Mouse (Mus musculus) CH12.LX (cell line): Measurements from ENCODE around the gene Rpl36a. TPM values are rescaled to one million over a fixed set of nuclear protein-coding genes. Genes with fewer than 3 reads are reported as not detected.
A peak's percentile ranks its signal among the peaks of the same experiment; 100 is the strongest.

Experiments used
- DNase-seq: peaks from one replicate; pipeline ENCODE4 v3.0.0-alpha.2; 2013; ENCODE audit errors: extremely low read depth
- H3K27ac ChIP-seq: 2 replicates; pipeline ENCODE4 v1.5.1; 2012; ENCODE audit warnings: low read depth, mild to moderate bottlenecking, control low read depth, moderate library complexity; ENCODE audit not compliant: insufficient read depth
- H3K27me3 ChIP-seq: replicated peaks from 2 replicates; pipeline ENCODE3; 2012; ENCODE audit warnings: inconsistent platforms
- H3K36me3 ChIP-seq, 2 experiments: replicated peaks in 1 of 2; 2 replicates each; pipeline versions ENCODE3 to v1.6.1; 2012; ENCODE audit warnings: inconsistent platforms in 1 of 2, low read length in 1 of 2, mild to moderate bottlenecking in 1 of 2, mixed read lengths in 1 of 2, moderate library complexity in 1 of 2; ENCODE audit not compliant: control insufficient read depth in 1 of 2, insufficient read depth in 1 of 2
- H3K4me1 ChIP-seq, 2 experiments: 2 replicates each; pipeline ENCODE4 v1.6.1; 2012; ENCODE audit warnings: inconsistent platforms in 1 of 2, moderate library complexity in 1 of 2; ENCODE audit not compliant: insufficient read depth in 2 of 2, control insufficient read depth in 1 of 2
- H3K4me2 ChIP-seq: 2 replicates; pipeline ENCODE4 v1.6.1; 2012; ENCODE audit warnings: low read depth, mild to moderate bottlenecking, control low read depth; ENCODE audit not compliant: poor library complexity, insufficient read depth, severe bottlenecking
- H3K4me3 ChIP-seq, 3 experiments: fragments of 150-350 bp in 1 of 3; sonication (generic) in 1 of 3; replicated peaks in 1 of 3; 2 replicates each; pipeline versions ENCODE3 to v1.5.1; 2011 to 2012; ENCODE audit warnings: low read depth in 2 of 3, low read length in 2 of 3, mild to moderate bottlenecking in 2 of 3, moderate library complexity in 2 of 3, control low read depth in 1 of 3, improper control_type of control experiment in 1 of 3, inconsistent platforms in 1 of 3, mixed read lengths in 1 of 3; ENCODE audit not compliant: poor library complexity in 1 of 3
- H3K79me2 ChIP-seq: replicated peaks from 2 replicates; pipeline ENCODE4 v1.6.1; 2012; ENCODE audit warnings: mild to moderate bottlenecking, moderate library complexity; ENCODE audit not compliant: control insufficient read depth, poor library complexity, insufficient read depth, severe bottlenecking; ENCODE audit errors: extremely low read depth
- H3K9ac ChIP-seq: 2 replicates; pipeline ENCODE4 v1.6.1; 2012; ENCODE audit warnings: low read depth, mild to moderate bottlenecking, control low read depth, moderate library complexity; ENCODE audit not compliant: insufficient read depth
- H3K9me3 ChIP-seq: replicated peaks from 2 replicates; pipeline ENCODE3; 2012; ENCODE audit warnings: low read length, inconsistent platforms, mixed read lengths
- BHLHE40 ChIP-seq: IDR thresholded peaks from 2 replicates; pipeline ENCODE4 v1.6.1; 2011; ENCODE audit warnings: mild to moderate bottlenecking, low read depth, low read length, improper control_type of control experiment
- ELF1 ChIP-seq: IDR thresholded peaks from 2 replicates; pipeline ENCODE4 v1.6.1; 2014; ENCODE audit warnings: low read depth, mild to moderate bottlenecking, inconsistent platforms, low read length, improper control_type of control experiment
- ETS1 ChIP-seq: conservative IDR thresholded peaks from 2 replicates; pipeline ENCODE4 v1.6.1; 2012; ENCODE audit warnings: low read depth, mild to moderate bottlenecking, inconsistent platforms, low read length, improper control_type of control experiment, moderate library complexity
- GABPA ChIP-seq: IDR thresholded peaks from 2 replicates; pipeline ENCODE4 v1.6.1; 2012; ENCODE audit warnings: low read depth, low read length, improper control_type of control experiment, inconsistent platforms; ENCODE audit not compliant: insufficient replicate concordance
- IRF4 ChIP-seq: IDR thresholded peaks from 2 replicates; pipeline ENCODE4 v1.6.1; 2014; ENCODE audit warnings: low read depth, mild to moderate bottlenecking, inconsistent platforms, low read length, improper control_type of control experiment
- KAT2A ChIP-seq: IDR thresholded peaks from 2 replicates; pipeline ENCODE4 v1.6.1; 2012; ENCODE audit warnings: low read length, improper control_type of control experiment, inconsistent platforms; ENCODE audit not compliant: insufficient replicate concordance
- MAX ChIP-seq: IDR thresholded peaks from 2 replicates; pipeline ENCODE4 v1.6.1; 2011; ENCODE audit warnings: low read length, improper control_type of control experiment
- MAZ ChIP-seq: IDR thresholded peaks from 2 replicates; pipeline ENCODE4 v1.6.1; 2012; ENCODE audit warnings: low read depth, mild to moderate bottlenecking, inconsistent platforms, low read length, improper control_type of control experiment, moderate library complexity
- MXI1 ChIP-seq: IDR thresholded peaks from 2 replicates; pipeline ENCODE4 v1.6.1; 2011; ENCODE audit warnings: mild to moderate bottlenecking, low read depth, low read length, improper control_type of control experiment
- MYC ChIP-seq: IDR thresholded peaks from 2 replicates; pipeline ENCODE4 v1.6.1; 2011; ENCODE audit warnings: low read depth, mild to moderate bottlenecking, improper control_type of control experiment, low read length
- NELFE ChIP-seq: IDR thresholded peaks from 2 replicates; pipeline ENCODE4 v1.6.1; 2011; ENCODE audit warnings: low read depth, low read length, improper control_type of control experiment
- PAX5 ChIP-seq: IDR thresholded peaks from 2 replicates; pipeline ENCODE4 v1.6.1; 2012; ENCODE audit warnings: low read length, inconsistent platforms, mixed read lengths
- POLR2A ChIP-seq: IDR thresholded peaks from 2 replicates; pipeline ENCODE4 v1.6.1; 2011; ENCODE audit warnings: low read depth, mild to moderate bottlenecking, improper control_type of control experiment, low read length
- POLR2AphosphoS2 ChIP-seq: IDR thresholded peaks from 2 replicates; pipeline ENCODE4 v1.6.1; 2011; ENCODE audit warnings: low read depth, low read length, improper control_type of control experiment
- RCOR1 ChIP-seq: conservative IDR thresholded peaks from 2 replicates; pipeline ENCODE4 v1.6.1; 2012; ENCODE audit warnings: low read depth, mild to moderate bottlenecking, inconsistent platforms, low read length, improper control_type of control experiment
- SIN3A ChIP-seq: IDR thresholded peaks from 2 replicates; pipeline ENCODE4 v1.6.1; 2012; ENCODE audit warnings: low read length, improper control_type of control experiment, inconsistent platforms
- SMC3 ChIP-seq: IDR thresholded peaks from 2 replicates; pipeline ENCODE4 v1.6.1; 2011; ENCODE audit warnings: low read depth, low read length, improper control_type of control experiment
- TCF12 ChIP-seq: IDR thresholded peaks from 2 replicates; pipeline ENCODE4 v1.6.1; 2014; ENCODE audit warnings: low read depth, mild to moderate bottlenecking, inconsistent platforms, low read length, improper control_type of control experiment
- ZC3H11A ChIP-seq: IDR thresholded peaks from 2 replicates; pipeline ENCODE4 v1.6.1; 2012; ENCODE audit warnings: low read depth, mild to moderate bottlenecking, inconsistent platforms, low read length, improper control_type of control experiment
- ZNF384 ChIP-seq: IDR thresholded peaks from 2 replicates; pipeline ENCODE4 v1.6.1; 2012; ENCODE audit warnings: low read depth, low read length, improper control_type of control experiment, inconsistent platforms
- dilution Hi-C: fragments of 300-500 bp; cut with MboI; formaldehyde crosslinking; loops from 2 replicates; pipeline ENCODE4 v1.14.3; 2020; ENCODE audit warnings: low sequenced_read_pairs; ENCODE audit not compliant: extremely low pct_unique_long_range_greater_than_20kb, extremely low pct_ligation_motif_present
- in situ Hi-C: fragments of 300-500 bp; cut with MboI; formaldehyde crosslinking; loops from 3 replicates; pipeline ENCODE4 v1.14.3; 2019; ENCODE audit warnings: low sequenced_read_pairs, low pct_ligation_motif_present, low pct_unique_long_range_greater_than_20kb, mixed read lengths
- polyA plus RNA-seq: library from polyadenylated mRNA; unstranded; fragments of >175 nt; gene quantifications from 2 replicates; pipeline ENCODE4 v1.2.1, GENCODE M21; 2012; ENCODE audit warnings: low read depth; ENCODE audit not compliant: insufficient read length
- total RNA-seq, 2 experiments: library from RNA; depleted of rRNA; stranded (reverse); fragments of 300-350 nt in 1 of 2; fragments of >200 nt in 1 of 2; gene quantifications; 2 replicates each; pipeline ENCODE4 v1.2.3; 2012 to 2014

Gene Rpl36a
- total and polyA plus RNA-seq, 3 experiments = 869 to 2,800 (median 2,352) TPM

- no peak overlapping the region for H3K4me3 ChIP-seq
- H3K36me3 ChIP-seq = peaks cover under 1 to 22% of the 10 kb centered on the region in 2 experiments
- no peaks in the 10 kb centered on the region for H3K27me3 ChIP-seq
- no peak overlapping the region for H3K27ac ChIP-seq
- peaks cover 0 to 8% of the 10 kb centered on the region in 2 experiments; a peak in 1 of 4 replicates for H3K4me1 ChIP-seq
- H3K4me2 ChIP-seq = peak overlapping the region; percentile 34; the same call in 1 of the 2 replicates
- peaks cover 38% of the 10 kb centered on the region for H3K79me2 ChIP-seq
- dilution Hi-C loops (no loop called here), in situ Hi-C loops (no loop called here)
- TF ChIP-seq KAT2A (no peak), ELF1 (no peak), POLR2AphosphoS2 (no peak), GABPA (no peak), ETS1 (no peak), NELFE (no peak), PAX5 (no peak), ZNF384 (no peak), SMC3 (no peak), ZC3H11A (no peak)
- no peak overlapping the region for H3K9ac ChIP-seq
- H3K9me3 ChIP-seq = no peaks in the 10 kb centered on the region
- DNase-seq = no peak
Observed at GRCm38 (mm10) chrX:134577896-134578295, 7.6 kb upstream of the Rpl36a start.

GRCm38 (mm10) chrX:134580528-134581305 is 4.7 kb upstream of the Rpl36a start:
- dilution Hi-C loops = no loop called here
- H3K27me3 ChIP-seq = no peaks in the 10 kb centered on the region
- H3K9me3 ChIP-seq = no peaks in the 10 kb centered on the region
- peak overlapping the region; percentile 85 for H3K27ac ChIP-seq
- TF ChIP-seq MYC (peak; percentile 91), POLR2A (peak; percentile 39; the same call in 1 of the 2 replicates), TCF12 (no peak), MXI1 (peak; percentile 68), ETS1 (peak; percentile 30; the same call in 1 of the 2 replicates), MAX (peak; percentile 78), BHLHE40 (peak; percentile 59), NELFE (no peak), MAZ (0 out of 2 replicates have a peak, but pooled peaks have one; percentile 40), ELF1 (0 out of 2 replicates have a peak, but pooled peaks have one; percentile 9), IRF4 (peak; percentile 19; the same call in 1 of the 2 replicates), RCOR1 (no peak), SIN3A (peak; percentile 37; the same call in 1 of the 2 replicates)
- in situ Hi-C loops = no loop called here
- peaks cover 0 to 2% of the 10 kb centered on the region in 2 experiments for H3K36me3 ChIP-seq
- H3K79me2 ChIP-seq = peaks cover 34% of the 10 kb centered on the region
- DNase-seq = peak; percentile 75
- H3K9ac ChIP-seq = peak overlapping the region; percentile 93
- peak overlapping the region; percentile 64 to 93 (median 90) for H3K4me3 ChIP-seq
- H3K4me1 ChIP-seq = peaks cover 0 to 8% of the 10 kb centered on the region in 2 experiments; a peak in 1 of 4 replicates
- H3K4me2 ChIP-seq = peak overlapping the region; percentile 69
